Mouse (Mus musculus) intestine, embryonic 14.5 days (tissue): ENCODE results near the gene Ttll13. TPM values are rescaled to one million over a fixed set of nuclear protein-coding genes. Genes with fewer than 3 reads are reported as not detected.
A peak's percentile ranks its signal among the peaks of the same experiment; 100 is the strongest.

Experiments used
- ATAC-seq: fragments of 200-750 bp; cut with Nextera tagmentation; replicated peaks from 2 replicates; pipeline ENCODE4 v1.8.0; 2017; ENCODE audit warnings: low read depth, moderate number of reproducible peaks, moderate TSS enrichment, moderate library complexity; ENCODE audit not compliant: low FRiP score, low TSS enrichment
- DNase-seq: peaks from one replicate; pipeline ENCODE4 v3.0.0-alpha.2; 2018; ENCODE audit warnings: low spot score
- H3K27ac ChIP-seq: fragments of 300-500 bp; sonication (generic); 2 replicates; pipeline ENCODE4 v1.5.1; 2014; ENCODE audit warnings: low read depth, mild to moderate bottlenecking, control low read depth
- H3K27me3 ChIP-seq: fragments of 300-500 bp; sonication (generic); replicated peaks from 2 replicates; pipeline ENCODE4 v1.6.1; 2014; ENCODE audit warnings: low read length, control low read depth; ENCODE audit not compliant: control insufficient read depth, insufficient read depth
- H3K36me3 ChIP-seq: fragments of 300-500 bp; sonication (generic); 2 replicates; pipeline ENCODE4 v1.6.1; 2014; ENCODE audit warnings: low read length, control low read depth; ENCODE audit not compliant: control insufficient read depth, insufficient read depth
- H3K4me1 ChIP-seq: fragments of 300-500 bp; sonication (generic); replicated peaks from 2 replicates; pipeline ENCODE4 v1.6.1; 2014; ENCODE audit warnings: low read length, control low read depth, mixed read lengths; ENCODE audit not compliant: control insufficient read depth, insufficient read depth
- H3K4me2 ChIP-seq: fragments of 300-500 bp; sonication (generic); 2 replicates; pipeline ENCODE4 v1.6.1; 2014; ENCODE audit warnings: low read length
- H3K4me3 ChIP-seq: fragments of 300-500 bp; sonication (generic); 2 replicates; pipeline ENCODE4 v1.5.1; 2014; ENCODE audit warnings: low read depth, low read length, control low read depth, mixed read lengths
- H3K9ac ChIP-seq: fragments of 300-500 bp; sonication (generic); 2 replicates; pipeline ENCODE4 v1.6.1; 2014; ENCODE audit warnings: mild to moderate bottlenecking, low read length
- H3K9me3 ChIP-seq: fragments of 300-500 bp; sonication (generic); 2 replicates; pipeline ENCODE4 v1.6.1; 2016; ENCODE audit warnings: low read length, control low read depth; ENCODE audit not compliant: control insufficient read depth
- WGBS: fragments of 180-500 bp; shearing (Covaris S2); extraction: QIAGEN DNeasy Blood & Tissue Kit; methylation state at CpG from one replicate; pipeline ENCODE4 v1.1.7; 2014; 5-methylcytosine and 5-hydroxymethylcytosine counted together
- polyA plus RNA-seq: library from polyadenylated mRNA; unstranded; fragments of >200 nt; fragmentation: Nextera tagmentation; extraction: Ambion mirVana; gene quantifications from 2 replicates; pipeline ENCODE4 v1.2.1, GENCODE M21; 2014

Gene Ttll13
- polyA plus RNA-seq, 1 experiment from 2014 or later: 0.66 TPM

DNA sequence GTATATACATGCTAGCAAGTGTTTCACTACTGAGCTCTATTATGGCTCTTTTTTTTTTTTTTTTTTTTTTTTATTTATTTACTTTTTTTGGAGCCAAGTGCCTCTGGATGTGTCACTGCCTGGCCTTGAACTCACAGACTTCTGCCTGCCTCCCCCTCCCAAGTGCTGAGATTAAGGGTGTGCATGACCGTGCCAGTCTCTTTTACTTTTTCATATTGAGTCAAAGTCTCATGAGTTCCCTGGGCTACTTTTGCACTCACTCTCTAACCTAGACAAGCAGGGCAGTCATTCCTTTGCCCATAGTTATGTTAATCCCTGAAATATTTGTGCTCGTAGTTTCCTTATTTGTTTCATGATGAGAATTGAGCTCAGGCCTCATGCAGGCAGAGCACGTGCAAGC lies 35.5 kb downstream of the Ttll13 start:
- WGBS: 90% methylated on average over 3 of the region's 3 CpGs
- Histone ChIP-seq H3K36me3 (peaks cover 71% of the 10 kb centered on the region), H3K27me3 (no peaks in the 10 kb centered on the region), H3K9me3 (no peaks in the 10 kb centered on the region), H3K9ac (no peak overlapping the region), H3K27ac (no peak overlapping the region), H3K4me3 (no peak overlapping the region), H3K4me2 (no peak overlapping the region), H3K4me1 (no peaks in the 10 kb centered on the region)
- ATAC-seq (no peak), DNase-seq (no peak)

DNA sequence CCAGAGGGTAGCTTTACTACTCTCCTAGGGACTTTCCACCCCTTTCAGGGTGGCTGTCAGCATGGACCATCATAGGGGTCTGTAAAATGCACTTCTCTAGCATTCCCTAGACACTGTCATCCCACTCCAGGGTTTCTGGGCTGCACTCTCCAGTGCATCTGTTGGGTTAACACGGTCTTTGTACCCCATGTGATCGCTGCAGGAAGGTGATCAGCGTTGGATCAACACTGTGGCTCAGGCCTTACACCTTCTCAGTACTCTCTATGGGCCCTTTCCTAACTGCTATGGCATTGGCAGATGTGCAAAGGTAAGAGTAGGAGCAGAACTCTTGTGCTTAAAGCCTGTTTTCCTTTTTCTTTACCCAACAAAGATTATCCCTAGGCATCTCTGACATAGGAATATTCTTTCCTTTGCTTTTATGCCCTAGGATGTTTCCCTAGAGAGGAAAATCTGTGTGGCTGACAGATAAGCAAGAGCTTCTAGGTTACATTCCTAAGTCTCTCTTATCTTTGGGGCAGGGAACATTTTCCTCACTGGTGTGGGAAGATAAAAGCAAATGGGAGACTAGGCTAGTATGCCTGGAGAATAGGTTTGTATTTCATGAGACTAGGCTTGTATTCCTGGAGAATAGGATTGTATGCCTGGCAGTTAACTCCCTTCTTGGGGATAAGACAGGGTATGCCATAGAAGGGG lies 37.2 kb downstream of the Ttll13 start:
- Histone ChIP-seq H3K4me3 (no peak overlapping the region), H3K9ac (no peak overlapping the region), H3K4me2 (no peak overlapping the region), H3K4me1 (no peaks in the 10 kb centered on the region), H3K27ac (no peak overlapping the region), H3K36me3 (peaks cover 76% of the 10 kb centered on the region), H3K9me3 (no peaks in the 10 kb centered on the region), H3K27me3 (no peaks in the 10 kb centered on the region)
- DNase-seq: no peak
- ATAC-seq: no peak
- 85% methylated on average over 3 of the region's 3 CpGs for WGBS

DNA sequence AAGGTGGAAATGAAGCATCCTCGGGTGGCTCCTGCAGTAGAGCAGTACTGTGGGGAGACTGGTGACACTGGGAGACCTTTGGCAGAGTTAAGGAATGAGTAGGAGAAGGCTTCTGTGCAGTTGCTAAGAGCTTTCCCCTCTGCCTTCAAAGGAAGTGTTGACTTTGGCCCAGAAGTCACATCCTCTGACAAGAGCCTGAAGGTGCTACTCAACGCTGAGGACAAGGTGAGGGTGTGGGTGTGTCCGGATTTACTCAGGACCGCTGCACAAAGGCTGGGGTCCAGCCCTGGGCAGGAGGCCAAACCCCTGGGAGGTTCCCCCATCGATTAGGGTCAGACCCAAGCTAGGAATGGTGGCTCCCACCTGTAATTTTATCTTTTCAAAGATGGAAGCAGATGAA lies 38.2 kb downstream of the Ttll13 start:
- Histone ChIP-seq H3K4me1 (no peaks in the 10 kb centered on the region), H3K4me2 (no peak overlapping the region), H3K9ac (no peak overlapping the region), H3K36me3 (peaks cover 72% of the 10 kb centered on the region), H3K9me3 (no peaks in the 10 kb centered on the region), H3K27ac (no peak overlapping the region), H3K4me3 (no peak overlapping the region), H3K27me3 (no peaks in the 10 kb centered on the region)
- no peak for ATAC-seq
- WGBS: 87% methylated on average over 5 of the region's 5 CpGs
- no peak for DNase-seq

DNA sequence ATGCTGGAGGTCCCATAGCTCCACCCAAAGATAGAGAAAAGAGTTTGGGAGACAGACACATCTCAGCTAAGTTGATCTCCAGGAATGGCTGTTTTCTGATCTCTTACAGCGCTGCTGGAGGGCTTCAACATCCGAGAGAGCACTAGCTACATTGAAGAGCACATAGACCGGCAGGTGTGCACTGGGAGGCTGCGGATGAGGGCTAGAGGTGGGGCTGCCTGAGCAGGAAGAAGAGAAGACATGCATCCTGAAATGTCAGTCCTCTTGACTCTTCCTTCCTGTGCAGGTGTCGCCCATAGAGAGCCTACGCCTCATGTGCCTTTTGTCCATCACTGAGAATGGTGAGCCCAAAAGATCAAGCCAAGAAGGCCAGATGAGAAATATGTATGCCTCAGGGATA lies 39.5 kb downstream of the Ttll13 start:
- Histone ChIP-seq H3K9ac (no peak overlapping the region), H3K36me3 (peaks cover 64% of the 10 kb centered on the region), H3K9me3 (no peaks in the 10 kb centered on the region), H3K27me3 (no peaks in the 10 kb centered on the region), H3K27ac (no peak overlapping the region), H3K4me1 (no peaks in the 10 kb centered on the region), H3K4me2 (no peak overlapping the region), H3K4me3 (no peak overlapping the region)
- DNase-seq (no peak), ATAC-seq (no peak)
- 92% methylated on average over 6 of the region's 6 CpGs for WGBS

DNA sequence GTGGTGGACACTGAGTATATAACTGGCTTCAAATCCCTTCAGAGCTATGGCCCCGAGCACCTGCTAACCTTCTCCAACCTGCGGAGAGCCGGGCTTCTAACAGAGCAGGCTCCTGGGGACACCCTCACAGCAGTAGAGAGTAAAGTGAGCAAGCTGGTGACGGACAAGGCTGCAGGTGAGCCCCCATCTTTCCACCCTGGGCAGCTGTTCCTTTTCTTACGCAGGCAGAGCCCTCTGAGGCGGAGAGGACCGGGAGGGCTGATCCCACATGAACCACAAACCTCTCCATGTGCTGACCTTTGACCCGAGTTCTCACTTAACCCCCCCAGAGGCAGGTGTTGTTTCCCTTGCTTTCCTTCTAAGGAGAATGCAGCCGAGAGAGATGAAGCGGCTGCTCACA lies 41.6 kb downstream of the Ttll13 start:
- Histone ChIP-seq H3K9ac (no peak overlapping the region), H3K9me3 (no peaks in the 10 kb centered on the region), H3K27me3 (no peaks in the 10 kb centered on the region), H3K27ac (no peak overlapping the region), H3K4me3 (no peak overlapping the region), H3K4me1 (no peaks in the 10 kb centered on the region), H3K4me2 (no peak overlapping the region), H3K36me3 (peaks cover 63% of the 10 kb centered on the region)
- DNase-seq: no peak
- ATAC-seq: no peak
- WGBS: 83% methylated on average over 10 of the region's 10 CpGs

DNA sequence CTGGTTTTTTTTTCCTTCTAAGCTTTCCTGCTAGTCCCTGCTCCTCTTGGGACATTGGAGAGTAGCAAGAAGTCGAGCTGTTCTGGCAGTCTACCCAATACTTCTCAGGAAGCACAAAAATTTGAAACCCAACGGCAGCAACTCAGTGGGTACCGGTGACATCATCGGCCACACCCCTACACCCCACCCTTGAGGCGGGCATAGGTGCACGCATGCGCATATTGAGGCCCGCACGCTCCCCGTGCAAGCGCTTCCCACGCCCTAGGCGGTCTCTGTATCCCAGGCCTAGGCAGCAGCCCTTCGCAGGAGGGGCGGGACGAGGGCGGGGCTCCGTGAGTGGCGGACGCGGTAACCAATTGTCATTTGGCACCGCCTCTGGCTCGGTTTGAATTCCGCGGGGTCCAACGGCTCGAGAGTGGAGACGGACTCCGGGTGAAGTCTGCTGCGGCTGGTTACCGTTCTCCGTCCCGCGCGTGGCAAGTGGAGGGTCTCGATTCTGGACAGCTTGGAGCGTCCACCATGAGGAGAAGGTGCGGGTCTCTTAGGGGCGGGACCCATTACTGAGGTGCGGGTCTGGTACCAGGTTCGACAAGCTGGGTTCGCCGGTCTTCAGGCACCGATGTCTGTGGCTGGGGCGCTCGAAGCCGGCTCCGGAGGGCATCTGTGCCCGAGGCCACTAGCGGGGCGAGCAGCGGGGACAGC lies 48.0 kb downstream of the Ttll13 start, which contains the start of gene Prc1:
Gene Prc1, plus strand, starts transcription at position 389 of the 702 bp plus-strand sequence.
- Histone ChIP-seq H3K9ac (peak within 1 kb of the TSS; percentile 50), H3K4me1 (peaks cover 12% of the 10 kb centered on the region), H3K27ac (peak within 1 kb of the TSS; percentile 62), H3K9me3 (no peaks in the 10 kb centered on the region), H3K27me3 (no peaks in the 10 kb centered on the region), H3K4me2 (peak within 1 kb of the TSS; percentile 54), H3K36me3 (peaks cover 15% of the 10 kb centered on the region), H3K4me3 (peak within 1 kb of the TSS; percentile 55)
- DNase-seq: peak; percentile 100
- WGBS: under 1% methylated on average over 52 of the region's 52 CpGs
- peak; percentile 99 for ATAC-seq

DNA sequence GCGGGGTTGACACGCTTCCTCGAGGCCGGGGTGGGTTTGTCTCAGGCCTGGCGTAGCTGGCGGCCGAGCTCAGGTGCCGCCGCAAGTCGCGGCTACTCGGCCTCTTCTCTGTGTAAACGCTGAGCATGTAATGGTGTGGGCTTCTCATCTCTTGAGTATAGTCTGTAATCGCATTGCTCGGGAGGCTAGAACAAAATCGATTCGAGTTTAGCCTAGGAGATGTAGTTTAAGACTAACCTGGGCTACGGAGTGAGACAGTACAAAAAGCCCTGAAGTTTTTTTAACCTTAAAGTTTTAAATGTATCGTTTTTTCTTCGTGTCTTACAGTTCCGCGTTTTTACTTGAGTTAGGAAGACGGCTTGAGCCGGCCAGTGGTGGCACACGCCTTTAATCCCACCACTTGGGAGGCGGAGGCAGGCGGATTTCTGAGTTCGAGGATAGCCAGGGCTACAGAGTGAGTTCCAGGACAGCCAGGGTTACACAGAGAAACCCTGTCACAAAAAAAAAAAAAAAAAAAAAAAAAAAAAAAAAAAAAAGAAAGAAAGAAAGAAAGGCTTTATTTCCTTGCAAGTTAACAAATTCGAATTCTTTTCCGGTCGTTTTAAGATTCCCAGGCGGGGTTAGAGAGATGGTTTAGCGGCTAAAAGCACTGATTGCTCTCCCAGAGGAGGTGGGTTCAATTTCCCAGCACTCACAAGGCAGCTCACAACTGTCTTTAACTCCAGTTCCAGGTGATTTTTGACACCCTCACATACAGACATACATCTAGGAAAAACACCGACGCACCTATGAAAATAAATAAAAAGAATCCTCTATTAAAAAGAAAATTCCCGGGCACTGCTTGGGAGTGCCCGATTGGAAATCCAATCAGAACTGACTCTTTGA lies 48.8 kb downstream of the Ttll13 start:
- Histone ChIP-seq H3K27me3 (no peaks in the 10 kb centered on the region), H3K4me1 (peaks cover 12% of the 10 kb centered on the region), H3K27ac (peak overlapping the region; percentile 62), H3K36me3 (peaks cover 18% of the 10 kb centered on the region; the same call in 1 of the 2 replicates), H3K9me3 (no peaks in the 10 kb centered on the region), H3K4me2 (peak overlapping the region; percentile 46), H3K4me3 (peak overlapping the region; percentile 55), H3K9ac (peak overlapping the region; percentile 50)
- ATAC-seq: peak; percentile 64
- no peak for DNase-seq
- WGBS: 9% methylated on average over 37 of the region's 37 CpGs

DNA sequence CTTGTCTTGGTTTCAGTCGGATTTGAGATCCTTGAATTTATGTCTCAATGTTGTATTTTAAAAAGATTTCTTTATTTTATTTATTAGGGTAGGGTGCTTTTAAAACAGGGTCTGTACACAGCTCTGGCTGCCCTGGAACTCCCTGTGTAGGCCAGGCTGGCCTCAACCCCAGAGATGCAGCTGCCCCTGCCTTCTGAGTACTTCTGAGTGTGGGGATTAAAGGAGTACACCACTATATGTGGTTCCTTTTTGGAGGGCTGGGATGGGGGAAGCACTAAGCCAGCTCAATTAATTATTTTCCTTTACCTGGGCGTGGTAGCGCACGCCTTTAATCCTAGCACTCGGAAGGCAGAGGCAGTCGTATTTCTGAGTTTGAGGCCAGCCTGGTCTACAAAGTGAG lies 50.3 kb downstream of the Ttll13 start:
- no peak overlapping the region for H3K9ac ChIP-seq
- no peaks in the 10 kb centered on the region for H3K9me3 ChIP-seq
- WGBS: 93% methylated on average over 6 of the region's 6 CpGs
- ATAC-seq: no peak
- no peak overlapping the region for H3K4me3 ChIP-seq
- H3K4me2 ChIP-seq: no peak overlapping the region
- no peaks in the 10 kb centered on the region for H3K27me3 ChIP-seq
- H3K4me1 ChIP-seq: peaks cover 12% of the 10 kb centered on the region
- H3K36me3 ChIP-seq: peaks cover 23% of the 10 kb centered on the region
- DNase-seq: no peak
- no peak overlapping the region for H3K27ac ChIP-seq
